Mouse (Mus musculus) thymus, postnatal 25 days (tissue): ENCODE data around the gene Dner.
"Not testable (repeated sequence)": the region's sequence is repeated elsewhere in the genome, so short reads cannot be mapped to it uniquely, and the experiment has no call there.

ENCODE experiments used
- DNase-seq: peaks from one replicate; pipeline ENCODE4 v3.0.0; 2022

The Dner gene

GRCm38 (mm10) chr1:84390961-84391360, 305.1 kb downstream of the Dner start:
- DNase-seq, result no peak

- DNase-seq, result no peak
These were observed 308.4 kb downstream of the Dner start for GRCm38 (mm10) chr1:84387616-84388015.

- DNase-seq, result no peak
These were observed 309.4 kb downstream of the Dner start for GRCm38 (mm10) chr1:84386481-84387146.

DNA sequence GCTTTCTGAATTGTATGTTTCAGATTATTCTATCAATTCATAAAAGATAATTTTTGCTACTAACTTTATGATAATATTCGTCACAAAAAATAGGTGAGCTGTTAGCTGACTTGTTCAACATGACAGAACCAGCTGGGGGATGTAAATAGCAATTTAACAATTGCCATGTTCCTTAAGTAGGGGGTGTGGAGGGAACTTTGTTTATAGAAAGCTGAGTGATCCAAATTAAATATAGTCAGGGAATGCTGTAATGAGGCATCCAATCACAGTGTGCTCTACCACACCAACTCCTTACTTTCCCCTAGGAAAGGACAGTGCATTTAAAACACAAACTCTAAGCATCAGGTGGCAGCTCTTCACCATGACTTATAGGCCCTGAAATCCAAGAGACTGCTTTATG, 313.3 kb downstream of the Dner start:
- no peak for DNase-seq

DNA sequence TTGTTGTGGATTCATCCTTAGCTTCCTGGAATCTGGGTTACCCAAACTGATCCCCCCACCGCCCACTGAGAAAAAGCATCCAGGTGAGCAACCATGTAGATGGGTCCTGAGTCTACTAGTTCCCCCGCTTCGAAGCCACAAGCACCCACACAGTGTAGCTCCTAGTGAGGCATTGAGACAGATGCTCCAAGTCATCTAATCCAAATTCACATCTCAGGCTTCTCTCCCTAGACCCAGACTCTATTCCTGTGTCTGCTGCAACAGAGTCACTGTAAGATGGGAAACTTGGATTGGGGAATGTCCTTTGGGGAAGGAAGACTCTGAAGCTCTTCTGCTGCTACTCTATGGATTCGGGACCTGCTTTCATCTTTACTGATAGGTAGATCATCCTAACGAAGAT, 314.0 kb downstream of the Dner start:
- DNase-seq, result no peak

GRCm38 (mm10) chr1:84380895-84381294, 315.1 kb downstream of the Dner start:
- no peak for DNase-seq

DNA sequence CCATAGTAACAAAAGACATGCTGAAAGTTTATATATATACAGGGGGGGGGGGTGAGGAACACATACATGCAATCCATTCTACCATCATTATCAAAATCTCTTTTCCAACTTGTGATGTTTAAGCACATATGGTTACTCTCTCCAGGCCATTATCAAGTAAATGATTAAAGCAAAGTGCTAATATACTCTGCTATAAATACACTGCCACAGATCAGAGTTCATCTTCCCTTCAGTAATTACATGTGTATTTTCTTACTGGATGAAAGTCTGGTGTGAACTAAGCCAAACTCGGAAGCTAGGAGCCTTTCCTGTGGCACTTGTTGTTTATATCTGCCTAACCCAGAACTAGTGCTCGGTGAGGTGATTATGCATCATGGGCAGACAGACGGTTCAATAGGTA, 328.3 kb downstream of the Dner start:
- DNase-seq, result no peak

GRCm38 (mm10) chr1:84366553-84366952, 329.5 kb downstream of the Dner start:
- no peak for DNase-seq

DNA sequence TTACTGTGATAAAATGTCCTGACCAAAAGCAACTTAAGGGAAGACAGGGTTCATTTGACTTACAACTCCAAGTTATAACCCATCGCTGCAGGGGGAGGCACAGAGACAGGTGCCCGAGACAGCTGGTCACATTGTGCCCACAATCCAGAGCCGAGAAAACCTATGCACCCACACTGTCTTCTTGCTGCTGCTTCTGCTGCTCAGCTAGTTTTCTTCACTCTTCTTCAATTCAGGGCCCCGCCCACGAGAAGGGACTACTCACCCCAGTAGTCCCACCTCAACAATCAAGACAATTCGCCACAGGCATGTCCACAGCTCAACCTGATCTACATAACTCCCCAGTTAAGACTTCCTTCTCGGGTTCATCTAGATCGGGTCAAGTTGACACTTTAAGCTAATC, 332.1 kb downstream of the Dner start, which contains the start of gene Pid1:
TSS of gene Pid1 (minus strand) at position 214 of the 400 bp plus-strand sequence.
- DNase-seq, result no peak

DNA sequence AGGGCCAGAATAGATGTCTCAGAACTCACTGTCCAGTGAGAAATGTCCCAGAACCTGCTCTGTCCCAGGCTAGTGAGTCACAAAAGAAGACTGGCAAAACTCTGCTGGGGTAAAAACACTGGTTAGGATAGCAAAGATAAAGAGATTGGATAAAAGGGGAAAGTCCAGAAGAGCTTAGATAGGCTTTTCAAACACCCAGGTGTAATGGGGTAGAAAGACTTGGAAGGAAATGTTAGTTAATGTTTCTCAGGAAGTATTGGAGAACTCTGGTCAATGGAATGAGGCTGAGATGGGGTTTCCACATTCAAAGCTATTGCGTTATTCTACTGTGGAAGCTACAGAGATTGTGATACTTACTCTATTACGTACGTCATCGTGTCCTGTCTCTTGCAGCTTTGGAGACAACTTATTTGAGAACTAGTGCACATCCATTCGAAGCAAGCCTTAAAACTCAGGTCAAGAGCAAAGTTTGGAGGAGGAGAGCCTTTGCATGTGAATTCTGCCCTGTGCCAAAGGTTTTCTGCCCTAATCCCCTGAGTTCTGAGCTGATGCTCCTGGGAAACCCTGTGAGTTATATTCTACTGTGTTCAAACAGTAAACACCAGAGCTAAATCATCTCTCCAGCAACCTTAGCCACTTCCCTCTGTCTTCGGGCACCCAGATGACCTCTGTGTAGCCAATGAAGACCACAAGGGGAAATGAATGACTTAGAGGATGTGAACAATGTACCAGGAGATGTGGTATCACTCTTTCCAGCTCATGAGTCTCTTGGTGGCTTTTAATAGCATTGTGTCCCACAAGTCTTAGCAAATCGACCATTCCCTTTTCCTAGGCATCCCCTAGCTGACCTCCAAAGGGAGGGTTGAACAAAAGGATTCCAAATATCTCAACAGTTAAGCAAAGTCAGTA, 333.1 kb downstream of the Dner start:
- DNase-seq, result no peak

GRCm38 (mm10) chr1:84362209-84362608, 333.8 kb downstream of the Dner start:
- no peak for DNase-seq

DNA sequence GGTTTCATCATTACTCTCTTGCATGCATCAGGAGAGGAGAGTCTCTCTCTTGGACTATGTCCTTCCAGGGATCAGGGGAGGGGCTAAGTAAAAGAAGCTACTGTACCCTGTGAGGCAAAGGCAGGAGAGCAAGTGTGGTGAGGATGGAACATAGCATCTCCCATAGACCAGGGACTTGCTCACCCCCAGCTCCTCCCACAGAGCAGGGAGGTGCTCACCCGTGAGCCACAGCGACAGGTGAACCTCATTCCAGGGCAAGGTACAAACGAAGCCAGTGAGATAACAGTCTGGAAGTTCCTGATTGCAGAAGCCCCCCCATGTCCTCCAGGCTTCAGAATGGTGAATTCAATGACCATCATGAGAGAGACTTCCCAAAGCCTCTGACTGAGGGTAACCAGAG, 334.6 kb downstream of the Dner start:
- no peak for DNase-seq

GRCm38 (mm10) chr1:84359611-84360500, 336.2 kb downstream of the Dner start:
- no peak for DNase-seq

DNA sequence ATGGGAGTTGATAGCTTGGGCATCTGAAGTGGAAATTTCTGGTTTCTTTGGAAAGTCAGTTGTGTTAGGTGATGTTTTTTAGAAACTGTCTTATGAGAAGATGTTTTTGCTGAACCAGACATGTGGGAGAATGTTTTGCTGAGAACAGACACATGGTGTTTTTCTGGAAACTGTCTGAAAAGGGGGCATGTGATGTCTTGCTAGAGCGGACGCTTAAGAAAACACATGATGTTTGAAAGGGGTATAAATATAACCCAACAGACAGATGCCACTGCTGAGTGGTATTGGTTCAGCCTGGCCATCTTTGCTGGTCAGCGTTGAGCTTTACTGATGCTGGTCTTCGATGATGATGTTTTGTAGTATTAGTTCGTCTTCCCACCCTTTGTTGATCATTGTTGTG, 338.8 kb downstream of the Dner start:
- no peak for DNase-seq

DNA sequence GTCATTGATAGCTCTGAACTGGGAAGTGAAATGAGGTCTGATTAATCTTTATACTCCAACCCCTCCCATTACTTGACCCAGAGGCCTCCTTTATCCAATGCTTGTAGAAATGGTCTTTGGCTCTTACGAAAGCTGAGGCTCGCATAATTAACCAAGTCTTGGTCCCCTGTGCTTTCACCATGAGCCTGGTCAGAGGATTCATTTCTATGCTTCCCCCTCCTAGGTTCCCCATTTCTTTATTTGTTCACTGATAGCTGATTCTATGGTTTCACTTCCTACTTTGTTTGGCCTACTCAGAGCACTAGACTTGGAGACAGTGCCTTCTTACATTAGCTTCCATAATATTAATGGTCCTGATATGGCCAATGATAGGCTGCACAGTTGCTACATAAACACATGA, 345.8 kb downstream of the Dner start:
- no peak for DNase-seq

GRCm38 (mm10) chr1:84347796-84348476, 348.1 kb downstream of the Dner start:
- DNase-seq, result no peak

GRCm38 (mm10) chr1:84332797-84333196, 363.2 kb downstream of the Dner start:
- not testable (repeated sequence) for DNase-seq

DNA sequence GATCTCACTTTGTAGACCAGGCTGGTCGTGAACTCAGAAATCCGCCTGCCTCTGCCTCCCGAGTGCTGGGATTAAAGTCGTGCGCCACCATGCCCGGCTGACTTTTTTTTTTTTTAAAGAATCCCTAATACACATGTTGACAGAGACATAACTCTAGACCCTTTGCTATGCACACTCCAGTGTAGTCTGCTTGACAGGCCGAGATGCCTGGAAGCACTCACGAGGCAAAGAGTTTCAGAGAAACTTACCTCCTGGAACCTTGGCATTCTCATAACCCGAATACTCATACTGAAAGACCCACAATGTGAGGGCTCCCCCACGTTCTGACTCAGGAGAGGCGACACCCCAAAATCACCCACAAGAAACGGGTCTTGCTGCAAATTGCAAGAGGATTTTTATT, 364.2 kb downstream of the Dner start:
- not testable (repeated sequence) for DNase-seq

GRCm38 (mm10) chr1:84325309-84325708, 370.7 kb downstream of the Dner start:
- no peak for DNase-seq

GRCm38 (mm10) chr1:84321327-84321726, 374.7 kb downstream of the Dner start:
- no peak for DNase-seq
